Mouse (Mus musculus): ENCODE results near the gene Pex6. TPM values are rescaled to one million over a fixed set of nuclear protein-coding genes. Genes with fewer than 3 reads are reported as not detected.

Pex6 gene
- polyA plus RNA-seq (2016; fragmentation: Nextera tagmentation; extraction: Ambion mirVana): 16.9 and 17.0 TPM in 2 replicates

DNA sequence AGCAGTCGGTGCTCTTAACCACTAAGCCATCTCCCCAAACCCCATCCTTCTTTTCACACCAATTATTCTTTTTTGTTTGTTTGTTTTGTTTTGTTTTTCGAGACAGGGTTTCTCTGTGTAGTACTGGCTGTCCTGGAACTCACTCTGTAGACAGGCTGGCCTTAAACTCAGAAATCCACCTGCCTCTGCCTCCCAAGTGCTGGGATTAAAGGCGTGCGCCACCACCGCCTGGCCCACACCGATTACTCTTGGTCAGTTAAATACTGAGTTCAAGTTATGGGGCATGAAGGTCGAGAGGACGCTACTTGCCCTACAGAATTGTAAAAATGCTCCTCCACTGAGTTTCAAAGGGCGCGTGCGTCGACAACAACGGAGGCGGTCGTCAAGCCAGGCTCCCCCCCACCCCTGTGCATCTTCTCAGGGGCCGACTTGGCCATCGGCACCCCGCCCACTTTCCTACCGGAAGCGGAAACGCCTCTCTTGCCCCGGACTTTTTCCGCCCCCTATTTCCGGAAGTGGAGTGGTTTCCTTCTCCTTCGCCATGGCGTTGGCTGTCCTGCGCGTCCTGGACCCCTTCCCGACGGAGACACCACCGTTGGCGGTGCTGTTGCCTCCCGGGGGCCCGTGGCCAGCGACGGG is at the start of gene Pex6:
TSS of gene Pex6 (plus strand) at position 505 of the 639 bp plus-strand sequence.
- peak within 1 kb of the TSS; percentile 61 for H3K27ac ChIP-seq (ENCODE audit: poor library complexity, severe bottlenecking)
- peaks cover 27% of the 10 kb centered on the region for H3K36me3 ChIP-seq
- peaks cover 19% of the 10 kb centered on the region for H3K4me1 ChIP-seq (replicated peaks)
- H3K4me3 ChIP-seq: peak within 1 kb of the TSS; percentile 97
- peak; percentile 88 for ATAC-seq (ENCODE audit: insufficient number of reproducible peaks, low FRiP score)
- 7% methylated on average over 36 of the region's 36 CpGs for WGBS
- H3K27me3 ChIP-seq (replicated peaks): no peaks in the 10 kb centered on the region
- H3K9ac ChIP-seq: peak within 1 kb of the TSS; percentile 97
- H3K4me2 ChIP-seq: peak within 1 kb of the TSS; percentile 96
- H3K9me3 ChIP-seq (replicated peaks): no peaks in the 10 kb centered on the region

DNA sequence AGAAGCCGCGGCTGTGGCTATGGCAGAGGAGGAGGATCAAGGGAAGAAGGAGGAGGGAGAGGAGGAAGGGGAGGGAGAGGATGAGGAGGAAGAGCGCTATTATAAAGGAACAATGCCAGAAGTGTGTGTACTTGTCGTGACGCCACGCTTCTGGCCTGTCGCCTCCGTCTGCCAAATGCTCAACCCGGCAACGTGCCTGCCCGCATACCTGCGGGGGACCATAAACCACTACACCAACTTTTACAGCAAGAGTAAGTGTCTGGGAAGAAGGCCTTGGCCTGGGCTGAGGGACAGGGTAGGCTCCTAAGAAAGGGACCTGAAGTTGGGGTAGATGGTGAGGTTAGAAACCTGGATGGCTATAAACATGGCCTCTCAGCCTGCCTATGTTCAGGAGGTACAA is 49.3 kb upstream of the Pex6 start:
- H3K27ac ChIP-seq (ENCODE audit: poor library complexity, severe bottlenecking): no peak overlapping the region
- no peaks in the 10 kb centered on the region for H3K9me3 ChIP-seq (replicated peaks)
- no peak for ATAC-seq (ENCODE audit: insufficient number of reproducible peaks, low FRiP score)
- WGBS: 91% methylated on average over 12 of the region's 12 CpGs
- H3K27me3 ChIP-seq (replicated peaks): no peaks in the 10 kb centered on the region
- no peak overlapping the region for H3K9ac ChIP-seq
- H3K4me3 ChIP-seq: no peak overlapping the region
- peaks cover 98% of the 10 kb centered on the region for H3K36me3 ChIP-seq
- H3K4me2 ChIP-seq: no peak overlapping the region
- H3K4me1 ChIP-seq (replicated peaks): no peaks in the 10 kb centered on the region

DNA sequence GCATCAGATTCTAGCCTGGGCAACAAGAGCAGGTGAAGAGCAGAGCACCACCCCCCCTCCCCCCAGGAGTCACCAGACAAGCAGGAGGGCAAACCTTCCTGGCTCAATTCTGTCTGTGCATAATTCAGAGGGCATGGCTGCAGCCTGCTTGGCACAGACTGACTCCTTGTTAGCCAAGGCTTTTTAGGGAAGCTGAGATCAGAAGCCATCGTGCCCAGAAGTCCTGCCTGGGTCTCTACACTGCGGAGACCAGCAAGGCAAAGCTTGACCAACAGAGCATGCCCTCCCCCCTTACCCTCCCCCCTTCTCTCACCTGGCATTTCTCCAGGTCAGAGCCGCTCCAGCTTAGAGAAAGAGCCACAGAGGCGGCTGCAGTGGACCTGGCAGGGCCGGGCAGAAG is 48.5 kb upstream of the Pex6 start:
- no peak overlapping the region for H3K4me3 ChIP-seq
- H3K9ac ChIP-seq: no peak overlapping the region
- WGBS: 90% methylated on average over 5 of the region's 5 CpGs
- H3K36me3 ChIP-seq: peaks cover 96% of the 10 kb centered on the region
- H3K9me3 ChIP-seq (replicated peaks): no peaks in the 10 kb centered on the region
- no peak overlapping the region for H3K4me2 ChIP-seq
- no peaks in the 10 kb centered on the region for H3K4me1 ChIP-seq (replicated peaks)
- H3K27me3 ChIP-seq (replicated peaks): no peaks in the 10 kb centered on the region
- H3K27ac ChIP-seq (ENCODE audit: poor library complexity, severe bottlenecking): no peak overlapping the region
- no peak for ATAC-seq (ENCODE audit: insufficient number of reproducible peaks, low FRiP score)

- Histone ChIP-seq H3K4me3 (no peak overlapping the region), H3K9me3 (replicated peaks) (0 out of 2 replicates have a peak, but pooled peaks cover 5% of the 10 kb centered on the region), H3K4me1 (replicated peaks) (peaks cover 2% of the 10 kb centered on the region; the same call in 1 of the 2 replicates), H3K36me3 (peaks cover 79% of the 10 kb centered on the region), H3K27ac (ENCODE audit: poor library complexity, severe bottlenecking) (no peak overlapping the region), H3K9ac (no peak overlapping the region), H3K27me3 (replicated peaks) (no peaks in the 10 kb centered on the region), H3K4me2 (no peak overlapping the region)
- WGBS: 88% methylated on average over 16 of the region's 16 CpGs
- no peak for ATAC-seq (ENCODE audit: insufficient number of reproducible peaks, low FRiP score)
Observed at GRCm38 (mm10) chr17:46667712-46668111, 43.6 kb upstream of the Pex6 start.

DNA sequence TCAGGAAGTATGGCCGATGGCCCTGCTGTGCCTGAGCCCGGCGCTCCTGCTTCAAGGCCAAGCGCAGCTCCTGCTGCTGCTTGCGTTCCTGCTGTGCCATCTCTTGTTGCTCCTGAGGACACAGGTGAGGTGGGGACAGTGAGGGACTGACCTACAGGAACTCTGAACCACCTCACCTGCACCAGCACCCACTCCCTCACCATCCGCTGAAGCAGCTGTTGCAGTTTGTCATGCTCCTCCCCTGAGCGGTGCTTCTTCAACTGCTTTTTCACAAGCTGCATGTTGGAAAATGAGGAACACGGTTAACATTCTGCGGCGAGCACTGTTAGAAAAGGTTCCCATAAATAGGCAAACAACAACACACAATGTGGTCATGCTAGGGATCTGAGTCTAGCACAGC is 41.4 kb upstream of the Pex6 start:
- 92% methylated on average over 10 of the region's 10 CpGs for WGBS
- H3K36me3 ChIP-seq: peaks cover 62% of the 10 kb centered on the region

DNA sequence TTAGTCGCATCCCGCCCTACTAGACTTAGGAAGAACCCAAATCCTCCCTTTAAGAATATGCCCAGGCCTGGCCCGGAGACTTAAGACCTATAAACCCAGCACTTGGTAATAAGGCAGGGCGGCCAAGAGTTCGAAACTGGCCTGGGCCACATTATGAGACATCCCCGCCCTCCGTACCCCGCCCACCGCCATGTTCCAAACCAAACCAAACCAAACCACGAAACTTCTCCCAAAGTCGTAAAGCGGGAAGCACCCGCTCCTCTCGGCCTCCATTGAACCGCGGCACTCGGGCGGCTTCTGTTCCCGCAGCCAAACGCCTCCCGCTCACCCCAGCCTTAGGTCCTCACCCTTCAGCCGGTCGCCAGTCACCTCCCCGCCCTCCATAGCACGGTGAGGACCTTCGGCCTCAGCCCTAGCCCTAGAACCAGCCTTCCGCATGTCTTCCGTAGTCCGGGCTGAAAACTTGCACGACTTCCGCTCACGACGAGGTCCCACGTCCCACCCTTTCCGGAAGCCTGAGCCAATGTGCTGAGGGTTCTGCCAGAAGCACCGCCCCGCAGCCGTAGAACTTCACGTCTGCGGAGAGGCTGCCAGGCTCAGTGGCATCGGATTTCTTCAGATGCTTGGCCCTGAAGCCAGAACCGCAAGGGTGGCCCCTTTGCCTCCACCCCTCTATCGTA is 37.3 kb upstream of the Pex6 start, which contains the start of gene Rrp36:
TSS of gene Rrp36 (minus strand) at position 503 of the 680 bp plus-strand sequence.
- WGBS: 1% methylated on average over 43 of the region's 43 CpGs
- Histone ChIP-seq H3K27ac (ENCODE audit: poor library complexity, severe bottlenecking) (peak within 1 kb of the TSS; percentile 80), H3K4me2 (peak within 1 kb of the TSS; percentile 80), H3K27me3 (replicated peaks) (no peaks in the 10 kb centered on the region), H3K9ac (peak within 1 kb of the TSS; percentile 86), H3K9me3 (replicated peaks) (0 out of 2 replicates have a peak, but pooled peaks cover 5% of the 10 kb centered on the region), H3K4me3 (peak within 1 kb of the TSS; percentile 84), H3K36me3 (peaks cover 63% of the 10 kb centered on the region), H3K4me1 (replicated peaks) (peaks cover 38% of the 10 kb centered on the region)
- peak; percentile 88 for ATAC-seq (ENCODE audit: insufficient number of reproducible peaks, low FRiP score)

More for the DNA sequence above, 41.4 kb upstream of the Pex6 start:
- H3K9me3 ChIP-seq (replicated peaks): 0 out of 2 replicates have a peak, but pooled peaks cover 5% of the 10 kb centered on the region
- H3K9ac ChIP-seq: no peak overlapping the region
- no peak for ATAC-seq (ENCODE audit: insufficient number of reproducible peaks, low FRiP score)
- H3K4me2 ChIP-seq: no peak overlapping the region
- peaks cover 18% of the 10 kb centered on the region for H3K4me1 ChIP-seq (replicated peaks)
- H3K27ac ChIP-seq (ENCODE audit: poor library complexity, severe bottlenecking): no peak overlapping the region
- no peak overlapping the region for H3K4me3 ChIP-seq
- H3K27me3 ChIP-seq (replicated peaks): no peaks in the 10 kb centered on the region

DNA sequence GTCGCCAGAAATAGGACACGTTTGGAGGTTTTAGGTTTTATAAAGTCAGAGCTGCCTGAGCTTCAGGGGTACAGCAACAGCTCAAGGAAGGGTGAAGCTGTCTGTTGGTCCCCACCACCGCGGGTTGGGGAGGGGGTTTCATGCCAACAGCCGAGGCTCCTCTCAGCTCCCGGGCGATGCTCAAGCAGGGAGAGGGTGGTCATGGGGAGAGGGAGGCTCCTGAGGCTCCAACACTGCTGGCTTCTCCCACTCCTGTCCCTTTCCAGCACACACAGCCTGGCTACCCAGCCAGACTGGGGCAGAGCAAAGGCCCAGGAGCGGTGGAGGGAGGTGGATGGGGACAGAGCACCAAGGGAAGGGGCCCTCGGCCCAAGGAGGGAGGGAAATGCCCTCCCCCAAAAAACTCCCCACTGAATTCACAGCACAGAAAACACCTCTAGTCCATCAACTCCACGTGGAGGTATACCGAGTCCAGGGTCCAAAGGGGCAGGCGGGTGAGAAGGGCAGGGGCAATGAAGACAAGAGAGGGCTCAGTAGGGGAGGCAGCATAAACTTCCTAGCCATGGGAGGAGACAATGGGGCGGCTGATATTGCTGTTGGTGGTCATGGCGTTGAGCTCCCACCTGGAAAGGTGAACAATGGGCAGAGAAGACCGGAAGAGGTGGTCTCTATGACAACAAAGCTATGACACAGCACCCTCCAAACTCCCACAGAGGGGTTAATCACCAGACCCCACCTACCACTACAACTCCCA is 36.6 kb upstream of the Pex6 start:
- no peaks in the 10 kb centered on the region for H3K27me3 ChIP-seq (replicated peaks)
- peak; percentile 20; the same call in 1 of the 2 replicates for ATAC-seq (ENCODE audit: insufficient number of reproducible peaks, low FRiP score)
- peaks cover 56% of the 10 kb centered on the region for H3K36me3 ChIP-seq
- H3K4me2 ChIP-seq: peak overlapping the region; percentile 80
- H3K9me3 ChIP-seq (replicated peaks): no peaks in the 10 kb centered on the region
- H3K4me3 ChIP-seq: peak overlapping the region; percentile 84
- 23% methylated on average over 15 of the region's 15 CpGs for WGBS
- peak overlapping the region; percentile 71 for H3K9ac ChIP-seq
- H3K4me1 ChIP-seq (replicated peaks): peaks cover 44% of the 10 kb centered on the region
- peak overlapping the region; percentile 80 for H3K27ac ChIP-seq (ENCODE audit: poor library complexity, severe bottlenecking)

- H3K4me1 ChIP-seq (replicated peaks): peaks cover 43% of the 10 kb centered on the region
- H3K27ac ChIP-seq (ENCODE audit: poor library complexity, severe bottlenecking): peak within 1 kb of the TSS; percentile 94
- peak within 1 kb of the TSS; percentile 81 for H3K4me2 ChIP-seq
- peaks cover 50% of the 10 kb centered on the region for H3K36me3 ChIP-seq
- 69% methylated on average over 9 of the region's 9 CpGs for WGBS
- peak within 1 kb of the TSS; percentile 84 for H3K9ac ChIP-seq
- H3K4me3 ChIP-seq: peak within 1 kb of the TSS; percentile 81
- no peaks in the 10 kb centered on the region for H3K9me3 ChIP-seq (replicated peaks)
- ATAC-seq (ENCODE audit: insufficient number of reproducible peaks, low FRiP score): no peak
- no peaks in the 10 kb centered on the region for H3K27me3 ChIP-seq (replicated peaks)
Observed at GRCm38 (mm10) chr17:46678416-46678815, 32.8 kb upstream of the Pex6 start, which contains the start of gene Mea1. Mea1 (plus strand) TSS chr17:46678793.

GRCm38 (mm10) chr17:46678911-46679310 is 32.4 kb upstream of the Pex6 start:
- Histone ChIP-seq H3K27ac (ENCODE audit: poor library complexity, severe bottlenecking) (peak overlapping the region; percentile 94), H3K9ac (peak overlapping the region; percentile 84), H3K4me3 (peak overlapping the region; percentile 81), H3K4me1 (replicated peaks) (peaks cover 45% of the 10 kb centered on the region), H3K27me3 (replicated peaks) (no peaks in the 10 kb centered on the region), H3K36me3 (peaks cover 55% of the 10 kb centered on the region), H3K4me2 (peak overlapping the region; percentile 81), H3K9me3 (replicated peaks) (no peaks in the 10 kb centered on the region)
- WGBS: 24% methylated on average over 9 of the region's 9 CpGs
- no peak for ATAC-seq (ENCODE audit: insufficient number of reproducible peaks, low FRiP score)

DNA sequence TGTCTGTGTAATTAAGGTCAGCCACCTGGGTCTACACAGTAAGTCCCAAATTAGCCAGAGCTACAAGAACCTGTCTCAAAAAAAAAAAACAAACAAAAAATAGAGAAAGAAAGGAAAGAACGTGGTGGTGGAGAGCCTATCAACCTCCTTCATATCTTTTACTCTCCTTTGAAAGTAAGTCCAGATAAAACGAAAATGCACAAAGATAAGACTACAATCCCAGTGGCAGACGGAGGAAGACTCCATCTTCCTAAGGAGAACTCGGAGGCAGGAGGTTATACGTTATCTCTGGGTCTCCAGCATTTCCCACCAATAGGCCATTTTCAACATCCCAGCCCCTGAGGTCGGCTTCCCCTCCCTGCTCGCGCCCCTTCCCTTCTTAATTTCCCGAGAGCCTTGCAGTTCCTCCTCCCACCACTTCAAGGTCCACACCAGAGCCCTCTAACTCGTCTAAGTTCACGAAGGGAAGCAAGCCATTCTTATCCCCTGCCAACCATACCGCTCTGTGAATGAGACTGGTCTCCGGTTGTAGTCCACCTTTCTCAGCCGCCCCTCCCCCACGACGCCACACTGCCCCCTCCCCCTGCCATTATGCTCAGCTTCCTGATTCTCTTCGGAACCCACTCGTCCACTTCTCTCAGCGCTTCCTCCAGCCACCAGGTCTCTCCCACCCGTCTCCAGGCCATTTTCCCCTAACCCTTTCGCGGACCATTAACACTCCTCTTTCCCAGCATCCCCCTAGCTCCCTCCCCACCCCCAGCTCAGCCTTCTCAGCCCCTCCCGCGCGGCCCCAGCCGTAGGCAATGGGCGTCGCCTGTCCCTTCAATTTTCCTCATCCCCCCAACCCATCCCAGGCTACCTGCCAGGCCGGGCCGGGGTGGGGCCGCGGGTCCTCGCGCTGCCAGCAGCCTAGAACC is 31.2 kb upstream of the Pex6 start:
- Histone ChIP-seq H3K4me1 (replicated peaks) (peaks cover 41% of the 10 kb centered on the region), H3K4me3 (peak overlapping the region; percentile 81), H3K9me3 (replicated peaks) (no peaks in the 10 kb centered on the region), H3K4me2 (peak overlapping the region; percentile 81), H3K27ac (ENCODE audit: poor library complexity, severe bottlenecking) (peak overlapping the region; percentile 94), H3K36me3 (peaks cover 60% of the 10 kb centered on the region), H3K9ac (peak overlapping the region; percentile 84), H3K27me3 (replicated peaks) (no peaks in the 10 kb centered on the region)
- under 1% methylated on average over 34 of the region's 34 CpGs for WGBS
- ATAC-seq (ENCODE audit: insufficient number of reproducible peaks, low FRiP score): no peak; the same call in none of the 2 replicates
